Mouse (Mus musculus) layer of hippocampus, adult 2 months (tissue): ENCODE results near the gene S100a1. TPM values are rescaled to one million over a fixed set of nuclear protein-coding genes. Genes with fewer than 3 reads are reported as not detected.
A peak's percentile ranks its signal among the peaks of the same experiment; 100 is the strongest.

ENCODE experiments used
- DNase-seq, 2 experiments: peaks; one replicate each; pipeline ENCODE4 v3.0.0; 2022; ENCODE audit warnings: low spot score in 2 of 2
- H3K27ac ChIP-seq: fragments of 200-600 bp; 2 replicates; pipeline ENCODE4 v1.8.1; 2022
- H3K4me3 ChIP-seq: fragments of 200-600 bp; 2 replicates; pipeline ENCODE4 v1.8.1; 2022; ENCODE audit warnings: mild to moderate bottlenecking
- CTCF ChIP-seq: fragments of 200-600 bp; conservative IDR thresholded peaks from 2 replicates; pipeline ENCODE4 v1.8.1; 2022; ENCODE audit warnings: antibody characterized with exemption, mild to moderate bottlenecking, moderate library complexity
- total RNA-seq, 2 experiments: library from RNA; stranded (reverse); gene quantifications; 2 replicates each; pipeline ENCODE4 v1.2.3; 2021

The S100a1 gene
- total RNA-seq, 2 experiments from 2014 or later, result 89.9 to 92.1 TPM

GRCm38 (mm10) chr3:90508287-90508949 is 5.8 kb downstream of the S100a1 start:
- H3K27ac ChIP-seq, result peak overlapping the region; percentile 98
- peak; percentile 51 for TF ChIP-seq CTCF
- DNase-seq, result no peak
- peak overlapping the region; percentile 93 for H3K4me3 ChIP-seq

GRCm38 (mm10) chr3:90506362-90506761 is 7.8 kb downstream of the S100a1 start:
- DNase-seq, result no peak
- TF ChIP-seq CTCF, result no peak
- H3K27ac ChIP-seq, result no peak overlapping the region
- no peak overlapping the region for H3K4me3 ChIP-seq

- no peak for DNase-seq
- no peak overlapping the region for H3K27ac ChIP-seq
- H3K4me3 ChIP-seq, result no peak overlapping the region
- TF ChIP-seq CTCF, result no peak
Measured at GRCm38 (mm10) chr3:90505216-90505615, 9.0 kb downstream of the S100a1 start.

GRCm38 (mm10) chr3:90503444-90503843 is 10.7 kb downstream of the S100a1 start:
- no peak for DNase-seq
- Histone ChIP-seq H3K27ac (no peak overlapping the region), H3K4me3 (no peak overlapping the region)
- no peak for TF ChIP-seq CTCF

GRCm38 (mm10) chr3:90497597-90497996 is 16.6 kb downstream of the S100a1 start:
- Histone ChIP-seq H3K27ac (no peak overlapping the region), H3K4me3 (no peak overlapping the region)
- no peak for DNase-seq
- TF ChIP-seq CTCF, result no peak

GRCm38 (mm10) chr3:90495850-90496525 is 18.2 kb downstream of the S100a1 start:
- Histone ChIP-seq H3K27ac (no peak overlapping the region), H3K4me3 (no peak overlapping the region)
- no peak for TF ChIP-seq CTCF
- no peak for DNase-seq

GRCm38 (mm10) chr3:90493831-90494540 is 20.2 kb downstream of the S100a1 start:
- Histone ChIP-seq H3K4me3 (no peak overlapping the region), H3K27ac (no peak overlapping the region)
- no peak for TF ChIP-seq CTCF
- no peak for DNase-seq

GRCm38 (mm10) chr3:90491350-90491749 is 22.8 kb downstream of the S100a1 start:
- Histone ChIP-seq H3K27ac (0 out of 2 replicates have a peak overlapping the region, but pooled peaks have one; percentile 97), H3K4me3 (no peak overlapping the region)
- TF ChIP-seq CTCF, result peak; percentile 51
- peak in 1 of 2 experiments; percentile 43 for DNase-seq

GRCm38 (mm10) chr3:90490696-90491256 is 23.4 kb downstream of the S100a1 start, which contains the start of gene Snapin:
Gene Snapin (minus strand): TSS chr3:90491033.
- TF ChIP-seq CTCF, result peak; percentile 80
- H3K27ac ChIP-seq, result peak within 1 kb of the TSS; percentile 97
- DNase-seq, result peak; percentile 92 to 94
- H3K4me3 ChIP-seq, result peak within 1 kb of the TSS; percentile 83

- no peak for DNase-seq
- TF ChIP-seq CTCF, result no peak
- Histone ChIP-seq H3K4me3 (no peak overlapping the region), H3K27ac (no peak overlapping the region)
Measured at GRCm38 (mm10) chr3:90488576-90488975, 25.6 kb downstream of the S100a1 start.

GRCm38 (mm10) chr3:90486998-90487397 is 27.2 kb downstream of the S100a1 start:
- no peak for TF ChIP-seq CTCF
- no peak overlapping the region for H3K4me3 ChIP-seq
- no peak overlapping the region for H3K27ac ChIP-seq
- no peak for DNase-seq

GRCm38 (mm10) chr3:90475831-90476611 is 38.2 kb downstream of the S100a1 start, which contains the start of gene Ilf2:
Gene Ilf2 (plus strand): TSS chr3:90476126.
- peak; percentile 71 for TF ChIP-seq CTCF
- peak within 1 kb of the TSS; percentile 83 for H3K4me3 ChIP-seq
- H3K27ac ChIP-seq, result peak within 1 kb of the TSS; percentile 92
- DNase-seq, result peak; percentile 92 to 97
